Mouse (Mus musculus): ENCODE measurements around the gene Papss2. TPM values are rescaled to one million over a fixed set of nuclear protein-coding genes. Genes with fewer than 3 reads are reported as not detected.

Gene Papss2
- polyA plus RNA-seq, 1 experiment = 0.01 TPM

- no peaks in the 10 kb centered on the region for H3K36me3 ChIP-seq (ENCODE audit: control insufficient read depth)
- no peak for TF ChIP-seq GATA1 (IDR thresholded peaks at IDR 0.05; ENCODE audit: low read length)
- TF ChIP-seq TAL1 (IDR thresholded peaks at IDR 0.05; ENCODE audit: low read length) = no peak
- H3K9me3 ChIP-seq (ENCODE audit: control insufficient read depth, low read length) = peaks cover 2% of the 10 kb centered on the region; the same call in 1 of the 2 replicates
Measured at GRCm38 (mm10) chr19:32641535-32641934, 45.9 kb downstream of the Papss2 start.

GRCm38 (mm10) chr19:32641995-32642394 lies 46.4 kb downstream of the Papss2 start:
- Histone ChIP-seq H3K36me3 (ENCODE audit: control insufficient read depth) (no peaks in the 10 kb centered on the region), H3K27me3 (ENCODE audit: control insufficient read depth) (no peaks in the 10 kb centered on the region), H3K4me1 (ENCODE audit: control insufficient read depth) (peaks cover 17% of the 10 kb centered on the region), H3K9me3 (ENCODE audit: control insufficient read depth, low read length) (peaks cover 2% of the 10 kb centered on the region; the same call in 1 of the 2 replicates), H3K4me3 (replicated peaks) (no peak overlapping the region)
- TF ChIP-seq TAL1 (IDR thresholded peaks at IDR 0.05; ENCODE audit: low read length) (no peak), GATA1 (IDR thresholded peaks at IDR 0.05; ENCODE audit: low read length) (no peak)

More at GRCm38 (mm10) chr19:32641535-32641934, 45.9 kb downstream of the Papss2 start:
- no peak overlapping the region for H3K4me3 ChIP-seq (replicated peaks)
- H3K27me3 ChIP-seq (ENCODE audit: control insufficient read depth) = no peaks in the 10 kb centered on the region
- peaks cover 17% of the 10 kb centered on the region for H3K4me1 ChIP-seq (ENCODE audit: control insufficient read depth)

GRCm38 (mm10) chr19:32643642-32644041 lies 48.1 kb downstream of the Papss2 start:
- no peak for TF ChIP-seq GATA1 (IDR thresholded peaks at IDR 0.05; ENCODE audit: low read length)
- TF ChIP-seq TAL1 (IDR thresholded peaks at IDR 0.05; ENCODE audit: low read length) = no peak
- no peaks in the 10 kb centered on the region for H3K27me3 ChIP-seq (ENCODE audit: control insufficient read depth)

GRCm38 (mm10) chr19:32645939-32646338 lies 50.3 kb downstream of the Papss2 start:
- TF ChIP-seq GATA1 (IDR thresholded peaks at IDR 0.05; ENCODE audit: low read length) (no peak), TAL1 (IDR thresholded peaks at IDR 0.05; ENCODE audit: low read length) (no peak)
- Histone ChIP-seq H3K4me1 (ENCODE audit: control insufficient read depth) (peaks cover 3% of the 10 kb centered on the region; the same call in 1 of the 2 replicates), H3K27me3 (ENCODE audit: control insufficient read depth) (no peaks in the 10 kb centered on the region), H3K4me3 (replicated peaks) (no peak overlapping the region), H3K36me3 (ENCODE audit: control insufficient read depth) (no peaks in the 10 kb centered on the region), H3K9me3 (ENCODE audit: control insufficient read depth, low read length) (peaks cover 2% of the 10 kb centered on the region; the same call in 1 of the 2 replicates)

More at GRCm38 (mm10) chr19:32643642-32644041, 48.1 kb downstream of the Papss2 start:
- Histone ChIP-seq H3K9me3 (ENCODE audit: control insufficient read depth, low read length) (peaks cover 2% of the 10 kb centered on the region; the same call in 1 of the 2 replicates), H3K36me3 (ENCODE audit: control insufficient read depth) (no peaks in the 10 kb centered on the region), H3K4me3 (replicated peaks) (no peak overlapping the region), H3K4me1 (ENCODE audit: control insufficient read depth) (peaks cover 6% of the 10 kb centered on the region)

- Histone ChIP-seq H3K36me3 (ENCODE audit: control insufficient read depth) (no peaks in the 10 kb centered on the region), H3K9me3 (ENCODE audit: control insufficient read depth, low read length) (peaks cover 2% of the 10 kb centered on the region; the same call in 1 of the 2 replicates), H3K4me1 (ENCODE audit: control insufficient read depth) (peaks cover 3% of the 10 kb centered on the region; the same call in 1 of the 2 replicates), H3K4me3 (replicated peaks) (no peak overlapping the region), H3K27me3 (ENCODE audit: control insufficient read depth) (no peaks in the 10 kb centered on the region)
- TF ChIP-seq GATA1 (IDR thresholded peaks at IDR 0.05; ENCODE audit: low read length) (no peak), TAL1 (IDR thresholded peaks at IDR 0.05; ENCODE audit: low read length) (no peak)
Measured at GRCm38 (mm10) chr19:32646382-32646781, 50.8 kb downstream of the Papss2 start.

- no peaks in the 10 kb centered on the region for H3K27me3 ChIP-seq (ENCODE audit: control insufficient read depth)
- no peak overlapping the region for H3K4me3 ChIP-seq (replicated peaks)
- peaks cover 5% of the 10 kb centered on the region; the same call in 1 of the 2 replicates for H3K4me1 ChIP-seq (ENCODE audit: control insufficient read depth)
- H3K9me3 ChIP-seq (ENCODE audit: control insufficient read depth, low read length) = peaks cover 2% of the 10 kb centered on the region; the same call in 1 of the 2 replicates
- no peaks in the 10 kb centered on the region for H3K36me3 ChIP-seq (ENCODE audit: control insufficient read depth)
- TF ChIP-seq TAL1 (IDR thresholded peaks at IDR 0.05; ENCODE audit: low read length) = no peak
- TF ChIP-seq GATA1 (IDR thresholded peaks at IDR 0.05; ENCODE audit: low read length) = no peak
Measured at GRCm38 (mm10) chr19:32648019-32648571, 52.5 kb downstream of the Papss2 start.

- no peak overlapping the region for H3K4me3 ChIP-seq (replicated peaks)
- no peaks in the 10 kb centered on the region for H3K9me3 ChIP-seq (ENCODE audit: control insufficient read depth, low read length)
- no peaks in the 10 kb centered on the region for H3K36me3 ChIP-seq (ENCODE audit: control insufficient read depth)
- no peak for TF ChIP-seq GATA1 (IDR thresholded peaks at IDR 0.05; ENCODE audit: low read length)
- no peak for TF ChIP-seq TAL1 (IDR thresholded peaks at IDR 0.05; ENCODE audit: low read length)
- H3K4me1 ChIP-seq (ENCODE audit: control insufficient read depth) = peaks cover 7% of the 10 kb centered on the region; the same call in 1 of the 2 replicates
- H3K27me3 ChIP-seq (ENCODE audit: control insufficient read depth) = no peaks in the 10 kb centered on the region
Measured at GRCm38 (mm10) chr19:32651046-32651445, 55.5 kb downstream of the Papss2 start.

GRCm38 (mm10) chr19:32653122-32653521 lies 57.5 kb downstream of the Papss2 start:
- TF ChIP-seq GATA1 (IDR thresholded peaks at IDR 0.05; ENCODE audit: low read length) (no peak), TAL1 (IDR thresholded peaks at IDR 0.05; ENCODE audit: low read length) (no peak)
- no peaks in the 10 kb centered on the region for H3K27me3 ChIP-seq (ENCODE audit: control insufficient read depth)
- H3K4me1 ChIP-seq (ENCODE audit: control insufficient read depth) = peaks cover 8% of the 10 kb centered on the region
- H3K9me3 ChIP-seq (ENCODE audit: control insufficient read depth, low read length) = no peaks in the 10 kb centered on the region
- H3K4me3 ChIP-seq (replicated peaks) = no peak overlapping the region
- no peaks in the 10 kb centered on the region for H3K36me3 ChIP-seq (ENCODE audit: control insufficient read depth)

- H3K4me1 ChIP-seq (ENCODE audit: control insufficient read depth) = peaks cover 8% of the 10 kb centered on the region
- H3K4me3 ChIP-seq (replicated peaks) = no peak overlapping the region
- H3K9me3 ChIP-seq (ENCODE audit: control insufficient read depth, low read length) = no peaks in the 10 kb centered on the region
- H3K27me3 ChIP-seq (ENCODE audit: control insufficient read depth) = no peaks in the 10 kb centered on the region
- TF ChIP-seq GATA1 (IDR thresholded peaks at IDR 0.05; ENCODE audit: low read length) (no peak), TAL1 (IDR thresholded peaks at IDR 0.05; ENCODE audit: low read length) (no peak)
- H3K36me3 ChIP-seq (ENCODE audit: control insufficient read depth) = no peaks in the 10 kb centered on the region
Measured at GRCm38 (mm10) chr19:32653630-32654362, 58.2 kb downstream of the Papss2 start.
